Mouse (Mus musculus): Measurements from ENCODE around the gene Ntn5.
A peak's percentile ranks its signal among the peaks of the same experiment; 100 is the strongest.

The Ntn5 gene

GRCm38 (mm10) chr7:45712022-45712757 is 28.4 kb downstream of the Ntn5 start:
- no peak for DNase-seq (ENCODE audit: low spot score in 2 of 2)

DNA sequence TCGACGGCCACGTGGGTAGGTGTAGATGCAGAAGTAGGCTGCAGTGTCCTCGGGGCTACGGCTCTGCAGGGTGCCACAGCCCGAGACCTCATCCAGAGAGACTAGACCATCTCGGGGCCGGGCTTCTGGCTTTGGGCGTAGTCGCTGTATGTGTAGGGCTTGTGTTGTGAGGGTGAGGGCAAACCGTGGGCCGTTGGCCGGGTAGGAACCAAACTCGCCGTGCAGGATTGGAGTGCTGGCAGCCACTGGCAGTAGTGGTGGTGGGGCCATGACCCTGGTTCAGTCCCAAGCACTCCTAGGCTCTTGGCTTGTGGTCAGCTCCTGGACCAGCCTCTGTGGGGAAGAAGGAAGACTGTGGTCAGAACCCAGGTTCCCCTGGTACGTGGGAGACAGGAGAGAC is 29.6 kb downstream of the Ntn5 start:
- no peak for DNase-seq (ENCODE audit: low spot score in 2 of 2)

- DNase-seq (ENCODE audit: low spot score in 2 of 2): no peak
Measured at GRCm38 (mm10) chr7:45713881-45714520, 30.2 kb downstream of the Ntn5 start.

DNA sequence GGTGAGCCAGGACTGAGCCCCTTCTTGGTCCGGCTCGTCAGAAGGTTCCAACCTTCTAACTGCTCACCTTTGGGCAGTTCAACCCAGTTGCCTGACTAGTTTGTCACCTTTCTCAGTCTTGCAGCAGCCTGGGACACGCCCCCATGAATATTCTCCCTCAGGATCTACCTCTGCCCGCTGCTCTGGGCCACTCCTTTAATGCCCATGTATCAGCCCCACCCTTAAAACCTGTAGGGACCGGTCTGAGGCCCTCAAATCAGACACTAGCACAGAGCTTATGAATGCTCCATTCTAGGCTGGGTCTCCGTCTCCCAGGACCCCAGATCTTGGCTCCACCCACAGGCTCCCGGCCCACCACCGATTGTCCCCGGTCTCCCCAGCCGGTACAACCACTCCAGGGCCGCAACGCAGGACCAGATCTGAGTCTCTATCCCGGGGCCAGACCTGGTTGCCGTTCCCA is 30.8 kb downstream of the Ntn5 start:
- DNase-seq (ENCODE audit: low spot score in 2 of 2): no peak

DNA sequence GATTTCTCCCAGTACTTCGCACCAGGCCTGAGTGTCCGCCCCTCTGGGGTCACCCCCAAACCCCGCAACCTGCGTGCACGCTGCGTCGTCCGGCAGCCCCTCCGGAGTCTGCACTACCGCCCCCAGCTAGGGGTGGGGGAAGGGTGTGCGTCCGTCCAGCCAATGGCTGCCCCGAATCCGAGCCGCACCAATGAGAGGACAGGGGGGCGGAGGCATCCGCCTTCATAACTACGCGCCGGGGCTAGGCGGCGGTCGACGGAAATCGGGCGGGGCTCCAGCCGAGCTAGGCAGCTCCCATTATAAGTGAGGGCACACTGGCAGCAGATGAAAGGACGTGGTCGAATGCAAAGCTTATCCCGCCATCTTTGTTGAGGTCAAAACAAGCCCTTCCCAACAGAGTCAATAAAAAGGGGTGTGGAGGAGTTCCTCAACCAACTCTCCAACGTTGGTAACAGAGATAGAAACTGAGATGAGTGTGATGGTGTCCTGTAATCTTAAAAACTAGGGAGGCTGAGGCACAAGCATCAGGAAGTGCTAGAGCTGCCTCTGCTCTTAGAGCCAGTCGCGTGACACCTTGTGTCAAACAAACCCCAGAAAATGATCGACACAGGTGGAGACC is 31.4 kb downstream of the Ntn5 start, which contains the start of gene Rpl18:
Gene Rpl18 (plus strand): TSS at position 368 of the 619 bp plus-strand sequence.
- DNase-seq (ENCODE audit: low spot score in 2 of 2): peak; percentile 98 to 99

- DNase-seq (ENCODE audit: low spot score in 2 of 2): no peak
Measured at GRCm38 (mm10) chr7:45715741-45716459, 32.1 kb downstream of the Ntn5 start.

DNA sequence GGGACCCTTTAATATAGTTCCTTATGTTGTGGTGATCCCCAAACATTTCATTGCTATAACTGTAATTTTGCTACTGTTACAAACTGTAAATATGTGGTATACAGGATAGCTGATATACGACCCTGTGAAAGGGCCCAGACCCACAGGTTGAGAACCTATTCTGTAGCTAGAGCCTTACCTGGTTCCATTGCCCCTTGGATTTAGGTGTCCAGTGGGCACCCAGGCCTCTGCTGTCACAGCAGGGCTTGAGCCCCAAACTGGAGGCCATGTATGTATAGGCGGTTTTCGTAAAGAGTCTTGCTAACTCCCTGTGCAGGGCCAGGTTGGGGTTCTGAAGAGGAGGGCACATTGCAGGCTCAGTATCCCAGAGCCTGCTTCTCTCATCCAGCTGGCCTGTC is 32.6 kb downstream of the Ntn5 start:
- DNase-seq (ENCODE audit: low spot score in 2 of 2): no peak

DNA sequence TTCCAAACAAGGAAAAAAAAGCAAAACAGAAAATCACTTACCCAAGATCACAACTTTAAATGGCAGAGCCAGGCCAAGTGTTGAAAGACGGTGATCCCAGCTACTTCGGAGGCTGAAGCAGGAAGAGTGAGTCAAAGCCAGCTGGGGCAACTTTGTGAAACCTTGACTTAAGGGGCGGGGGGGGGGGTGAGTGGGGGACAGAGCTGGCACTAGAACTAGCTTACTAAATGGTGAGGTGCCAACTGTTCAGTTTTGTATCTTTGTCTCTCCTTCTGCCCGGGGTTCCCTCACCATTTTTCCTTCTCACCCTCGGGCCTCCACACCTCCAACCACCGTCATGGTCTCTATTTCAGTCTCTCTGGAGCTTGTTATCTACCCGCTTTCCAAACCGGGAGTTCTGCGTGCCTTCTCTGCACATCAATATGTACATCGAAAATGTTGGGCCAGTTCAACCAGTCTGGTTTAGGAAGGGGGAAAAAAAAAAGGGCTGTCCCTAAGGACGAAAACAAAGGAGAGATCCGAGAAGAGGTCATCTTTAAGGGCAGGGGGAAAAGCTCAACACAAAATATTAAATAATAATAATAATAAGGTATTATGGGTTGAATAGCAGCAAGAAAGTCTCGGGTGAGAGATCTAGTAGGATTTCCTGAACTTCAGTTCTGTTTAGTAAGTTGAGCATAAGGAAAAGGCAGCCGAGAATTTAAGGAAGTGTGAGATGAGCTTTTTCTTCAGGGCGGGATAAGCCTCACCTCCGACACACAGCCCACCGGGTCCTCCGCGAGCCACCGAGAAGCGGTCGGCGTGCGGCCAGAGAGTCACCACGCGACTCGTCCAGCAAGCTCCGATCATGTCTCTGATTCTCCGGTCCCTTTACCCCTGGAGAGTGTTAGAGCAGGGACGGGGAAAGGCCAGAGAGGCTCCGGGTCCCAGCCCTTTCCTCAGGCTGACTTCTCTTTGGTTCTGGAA is 33.4 kb downstream of the Ntn5 start:
- no peak for DNase-seq (ENCODE audit: low spot score in 2 of 2)

DNA sequence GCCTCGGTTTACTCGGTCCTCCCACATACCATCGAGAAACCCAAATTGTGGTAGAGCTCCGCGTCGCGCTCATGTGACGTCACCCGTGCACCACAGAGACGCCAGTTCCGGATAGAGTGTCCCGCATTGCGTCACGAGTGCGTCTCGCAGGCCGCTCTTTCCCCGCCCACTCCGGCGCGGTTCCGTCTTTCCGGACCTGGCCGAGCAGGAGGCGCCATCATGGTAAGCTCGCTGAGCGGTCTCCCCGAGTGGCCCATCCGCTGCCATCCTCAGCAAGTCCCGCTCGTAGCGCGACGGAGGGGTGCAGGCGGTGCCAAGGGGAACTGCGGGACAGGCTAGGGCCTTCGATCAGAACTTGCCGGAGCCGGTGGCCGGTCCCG is 34.1 kb downstream of the Ntn5 start, which contains the start of gene Sphk2:
Gene Sphk2 (minus strand): TSS at position 85 of the 380 bp plus-strand sequence.
- peak; percentile 97 to 99 for DNase-seq (ENCODE audit: low spot score in 2 of 2)

DNA sequence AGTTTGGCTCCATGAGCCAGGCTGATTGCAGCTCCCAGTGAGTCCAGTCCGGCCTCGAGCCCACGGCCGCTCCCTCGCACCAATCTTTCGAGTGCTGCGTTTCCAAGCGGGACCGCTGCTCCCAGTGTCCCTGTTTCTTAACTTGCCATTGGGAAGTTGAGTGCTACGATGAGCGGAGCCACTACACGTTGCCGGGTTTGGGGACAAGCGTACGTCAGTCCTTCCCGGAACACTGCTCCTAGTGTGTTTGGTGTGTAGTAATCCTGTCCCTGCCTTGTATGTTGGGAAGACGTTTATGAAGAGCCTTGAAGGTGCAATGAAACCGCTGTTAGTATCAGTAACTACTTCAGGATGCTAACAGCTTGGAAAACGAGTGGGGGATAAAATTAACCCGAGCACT is 34.5 kb downstream of the Ntn5 start:
- no peak for DNase-seq (ENCODE audit: low spot score in 2 of 2)

- DNase-seq (ENCODE audit: low spot score in 2 of 2): no peak
Measured at GRCm38 (mm10) chr7:45719180-45719579, 35.4 kb downstream of the Ntn5 start.

- no peak for DNase-seq (ENCODE audit: low spot score in 2 of 2)
Measured at GRCm38 (mm10) chr7:45719738-45720412, 36.1 kb downstream of the Ntn5 start.

DNA sequence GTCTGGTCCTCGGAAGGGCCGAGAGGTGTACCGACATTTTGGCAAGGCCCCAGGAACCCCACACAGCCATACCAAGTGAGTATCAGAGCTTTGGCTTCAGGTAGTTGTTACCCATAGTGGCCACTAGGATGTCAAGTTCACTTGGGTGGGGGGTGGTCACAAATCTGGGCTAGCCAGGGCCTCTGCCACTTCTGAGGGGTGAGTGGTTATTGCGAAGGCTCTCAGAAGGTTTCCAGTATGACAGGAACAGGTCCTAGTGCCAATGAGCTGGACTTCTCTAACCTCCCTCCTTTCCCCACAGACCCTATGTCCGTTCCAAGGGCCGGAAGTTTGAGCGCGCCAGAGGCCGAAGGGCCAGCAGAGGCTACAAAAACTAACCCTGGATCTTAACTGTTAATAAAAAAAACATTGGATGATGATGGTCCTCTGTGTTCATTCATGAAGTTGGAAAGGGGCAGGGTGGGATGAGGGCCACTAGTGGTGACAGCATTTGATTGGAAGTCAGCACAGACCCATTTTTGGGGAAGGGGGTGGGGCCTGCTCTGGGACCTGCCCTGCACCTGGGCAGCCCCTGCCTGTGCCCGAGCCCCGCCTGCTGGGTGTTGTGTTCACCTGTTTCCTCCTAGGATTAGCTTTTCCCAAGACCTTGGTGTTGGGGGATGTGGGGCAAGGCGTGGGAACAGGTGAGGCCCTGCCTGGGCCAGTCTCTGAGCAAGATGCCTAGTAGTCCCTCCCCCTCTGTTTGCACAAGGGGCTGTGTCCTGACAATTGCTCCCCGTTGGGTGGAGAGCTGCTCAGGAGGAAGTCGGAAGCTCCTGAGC is 36.8 kb downstream of the Ntn5 start, which contains the start of gene Fam83e:
Gene Fam83e (plus strand): TSS at position 800 of the 821 bp plus-strand sequence.
- DNase-seq (ENCODE audit: low spot score in 2 of 2): no peak

DNA sequence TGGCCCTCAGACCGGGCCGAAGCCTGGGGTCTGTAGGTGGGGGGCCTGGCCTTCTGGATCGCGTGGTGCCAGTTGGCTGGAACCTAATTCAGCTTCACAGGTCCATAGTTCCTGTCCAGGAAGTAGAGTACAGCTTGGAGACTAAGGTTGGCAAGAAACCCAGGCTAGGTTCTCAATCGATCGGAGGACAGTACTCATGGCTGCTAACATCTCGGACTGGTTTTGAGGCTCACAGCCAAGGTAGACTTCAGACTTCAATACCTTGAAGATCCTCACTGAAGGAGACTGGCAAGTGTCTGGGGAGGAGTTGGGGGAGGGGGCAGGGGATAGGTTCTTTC is 37.4 kb downstream of the Ntn5 start:
- DNase-seq (ENCODE audit: low spot score in 2 of 2): no peak

- DNase-seq (ENCODE audit: low spot score in 2 of 2): no peak
Measured at GRCm38 (mm10) chr7:45721642-45722347, 38.0 kb downstream of the Ntn5 start.

DNA sequence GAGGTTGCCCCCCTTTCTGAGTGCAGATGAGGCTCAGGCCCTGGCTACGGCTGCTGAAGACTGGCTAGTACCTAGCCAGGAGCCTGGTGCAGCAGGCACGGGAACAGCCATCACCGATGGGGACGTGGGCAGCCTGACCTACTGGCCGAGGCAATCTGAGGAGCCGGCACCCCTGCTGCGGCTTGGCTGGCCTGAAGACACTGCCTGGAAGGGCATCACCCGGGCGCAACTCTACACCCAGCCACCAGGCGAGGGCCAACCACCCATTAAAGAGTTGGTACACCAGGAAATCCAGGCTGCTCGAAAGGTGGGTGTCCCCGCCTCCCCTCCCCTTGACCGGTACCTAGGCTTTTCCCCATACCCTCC is 38.5 kb downstream of the Ntn5 start:
- DNase-seq (ENCODE audit: low spot score in 2 of 2): no peak

DNA sequence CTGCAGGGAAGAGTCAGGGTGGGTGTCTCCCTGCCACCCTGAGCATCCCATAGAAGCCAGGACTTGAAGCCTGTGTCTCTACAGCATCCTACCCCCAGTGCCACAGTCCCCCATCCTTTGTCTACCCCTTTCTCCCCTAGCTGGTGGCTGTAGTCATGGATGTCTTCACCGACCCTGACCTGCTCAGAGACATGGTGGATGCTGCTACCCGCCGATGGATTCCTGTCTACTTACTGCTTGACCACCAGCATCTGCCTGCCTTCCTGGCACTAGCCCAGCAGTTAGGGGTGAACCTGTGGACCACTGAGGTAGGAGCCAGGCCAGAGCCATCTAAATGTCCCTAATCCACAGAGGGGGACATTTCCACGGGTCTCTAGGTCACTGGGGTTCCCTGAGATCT is 39.5 kb downstream of the Ntn5 start:
- no peak for DNase-seq (ENCODE audit: low spot score in 2 of 2)

DNA sequence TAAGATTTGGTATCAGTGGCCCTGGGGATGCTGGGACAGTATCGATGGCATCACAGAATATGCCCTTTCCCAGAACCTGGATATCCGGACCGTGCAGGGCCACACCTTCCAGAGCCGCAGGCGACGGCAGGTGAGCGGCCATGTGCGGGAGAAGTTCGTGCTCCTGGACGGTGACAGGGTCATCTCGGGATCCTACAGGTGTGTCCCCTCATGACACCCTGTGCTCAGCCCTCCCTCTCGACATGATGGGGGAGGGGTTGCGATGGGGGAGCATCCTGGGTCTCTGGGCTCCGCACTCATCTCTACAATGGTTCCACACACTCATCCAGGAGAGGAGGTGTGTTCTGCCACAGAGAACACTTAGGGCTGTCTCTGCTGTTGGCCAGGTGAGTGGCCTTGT is 40.0 kb downstream of the Ntn5 start:
- no peak for DNase-seq (ENCODE audit: low spot score in 2 of 2)

- no peak for DNase-seq (ENCODE audit: low spot score in 2 of 2)
Measured at GRCm38 (mm10) chr7:45725151-45725550, 41.3 kb downstream of the Ntn5 start.
